Mouse (Mus musculus) hindbrain, embryonic 14.5 days (tissue): Measurements from ENCODE around the gene Psmb1. TPM values are rescaled to one million over a fixed set of nuclear protein-coding genes. Genes with fewer than 3 reads are reported as not detected.

Experiments used
- polyA plus RNA-seq: library from polyadenylated mRNA; unstranded; fragments of >200 nt; fragmentation: Nextera tagmentation; extraction: Ambion mirVana; gene quantifications from 2 replicates; pipeline ENCODE4 v1.2.1, GENCODE M21; 2014

The Psmb1 gene
- polyA plus RNA-seq, 1 experiment from 2014 or later = 266 TPM

Other genes starting within 250 kb of the Psmb1 start
- 12.5 and 15.1 TPM in 2 replicates for gene Dll1, start 122.9 kb downstream of the Psmb1 start, polyA plus RNA-seq
- 45.2 and 50.4 TPM in 2 replicates for gene Fam120b, start 103.5 kb downstream of the Psmb1 start, polyA plus RNA-seq
- 55.9 and 56.6 TPM in 2 replicates for gene Tbp, start 137 bp upstream of the Psmb1 start, polyA plus RNA-seq
- 69.6 and 72.1 TPM in 2 replicates for gene Pdcd2, start 27.6 kb upstream of the Psmb1 start, polyA plus RNA-seq
- 0.37 and 0.48 TPM in 2 replicates for gene Prdm9, start 64.6 kb upstream of the Psmb1 start, polyA plus RNA-seq
- gene Chd1, start 205.2 kb upstream of the Psmb1 start, polyA plus RNA-seq = 21.3 and 21.8 TPM in 2 replicates